Mouse (Mus musculus): ENCODE results near the gene Ccnt1.

GRCm38 (mm10) chr15:98585421-98585820 is 14.7 kb upstream of the Ccnt1 start:
- TF ChIP-seq CTCF (IDR thresholded peaks at IDR 0.05; ENCODE audit: low read depth, low read length): no peak
- TF ChIP-seq POLR2A (IDR thresholded peaks at IDR 0.05; ENCODE audit: borderline replicate concordance, low read depth, low read length): no peak

Data from bone marrow macrophage, adult 2 months (primary cell).